Mouse (Mus musculus): ENCODE results near the gene Olfr298.

Gene Olfr298

DNA sequence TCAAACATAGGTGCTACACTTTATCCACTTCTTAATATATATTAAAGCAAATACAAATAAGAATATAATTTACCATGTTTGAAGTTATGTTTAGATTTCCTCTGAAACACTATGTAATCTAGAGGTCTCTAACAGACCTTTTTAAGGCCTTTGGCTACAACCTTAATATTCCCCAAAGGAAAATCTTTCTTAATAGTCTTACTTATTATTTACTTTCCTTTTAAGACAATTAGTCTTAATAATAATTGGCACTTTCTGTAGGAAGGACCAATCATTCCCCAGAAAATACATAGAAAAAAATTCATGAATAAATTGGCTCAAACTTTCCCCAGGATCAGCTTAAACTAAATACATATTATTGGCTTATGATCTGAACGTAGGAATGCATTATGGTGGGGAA is at the start of gene Olfr298:
Olfr298 (minus strand) TSS at position 101 of the 400 bp plus-strand sequence.
- DNase-seq = no peak

DNA sequence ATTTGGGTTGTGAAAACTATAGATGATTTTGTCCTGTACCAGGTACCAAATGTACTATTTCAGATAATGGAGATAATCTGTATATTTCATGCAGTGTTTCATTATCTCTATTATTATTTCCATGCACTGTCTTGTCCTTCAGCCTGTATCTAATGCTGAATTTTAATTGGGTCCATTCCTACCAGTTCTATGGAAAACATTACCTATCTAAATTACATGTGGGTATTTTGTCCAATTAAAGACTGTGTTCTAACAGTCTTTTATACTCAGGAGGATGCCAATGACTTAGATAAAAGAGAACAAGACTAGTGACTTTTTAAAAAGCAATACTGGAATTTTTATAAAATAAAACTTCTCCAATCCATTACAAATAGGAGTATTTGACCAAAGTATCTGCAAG is 27.4 kb upstream of the Olfr298 start, which contains the start of gene Olfr297:
Olfr297 (plus strand) TSS at position 301 of the 400 bp plus-strand sequence.
- DNase-seq = no peak

DNA sequence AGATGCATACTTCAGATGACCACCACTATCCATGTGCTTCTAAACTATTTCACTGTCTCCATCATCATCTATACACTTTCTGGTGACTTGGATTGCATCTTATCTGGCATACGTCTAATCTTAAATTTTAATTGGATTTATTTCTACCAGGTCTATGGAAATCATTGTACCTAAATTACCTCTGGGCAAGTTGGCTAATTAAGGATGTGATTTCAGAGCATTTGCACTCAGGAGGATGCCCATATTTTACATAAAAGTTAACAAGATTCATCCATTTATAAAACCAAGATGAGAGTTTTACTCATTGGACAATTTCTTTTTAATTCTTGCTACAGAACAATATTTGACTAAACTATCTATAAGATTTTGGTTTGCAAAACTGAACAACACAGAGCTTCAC is 32.7 kb downstream of the Olfr298 start, which contains the start of gene Olfr299:
Olfr299 (plus strand) TSS at position 301 of the 400 bp plus-strand sequence.
- DNase-seq = no peak

Data from thymus, adult 18-20 months (tissue).